Mouse (Mus musculus) naive thymus-derived CD4-positive, alpha-beta T cell, adult 2 months (primary cell): Measurements from ENCODE around the gene Slc44a4.
"Not testable (repeated sequence)": the region's sequence is repeated elsewhere in the genome, so short reads cannot be mapped to it uniquely, and the experiment has no call there.

ENCODE experiments used
- DNase-seq: peaks from one replicate; pipeline ENCODE4 v3.0.0-alpha.2; 2011; ENCODE audit warnings: low read depth

Gene Slc44a4

DNA sequence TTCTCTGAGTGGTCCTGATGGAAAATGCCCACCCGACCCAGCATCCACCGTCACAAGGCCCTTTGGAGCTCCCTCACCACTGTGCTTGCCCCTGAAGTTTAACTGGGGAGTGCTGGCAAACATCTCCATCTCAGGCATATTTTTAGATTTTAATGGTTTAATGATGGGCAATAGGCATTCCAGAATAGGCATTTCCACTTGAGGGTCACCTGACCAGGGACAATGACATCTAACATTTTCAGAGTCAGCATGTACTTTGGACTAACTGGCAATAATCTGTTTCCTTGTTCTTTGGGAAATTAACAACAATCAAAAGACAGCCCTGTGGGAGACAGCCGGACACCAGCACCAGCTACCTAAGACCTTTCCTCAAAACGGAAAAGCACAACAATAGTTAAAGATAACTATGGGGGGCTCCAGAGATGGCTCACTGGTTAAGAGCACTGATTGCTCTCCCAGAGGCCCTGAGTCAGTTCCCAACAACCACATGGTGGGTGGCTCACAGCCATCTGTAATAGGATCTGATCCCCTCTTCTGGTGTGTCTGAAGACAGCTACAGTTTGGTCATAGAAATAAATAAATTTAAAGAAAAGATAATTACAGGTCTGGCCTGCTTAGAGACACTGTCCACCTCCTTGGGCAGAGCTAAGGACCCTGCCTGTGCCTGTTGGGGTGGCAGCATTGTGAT lies 29.0 kb downstream of the Slc44a4 start:
- DNase-seq: no peak

GRCm38 (mm10) chr17:34944362-34944761 lies 30.1 kb downstream of the Slc44a4 start:
- DNase-seq: no peak

- DNase-seq: no peak
Measured at GRCm38 (mm10) chr17:34946486-34947140, 32.3 kb downstream of the Slc44a4 start.

DNA sequence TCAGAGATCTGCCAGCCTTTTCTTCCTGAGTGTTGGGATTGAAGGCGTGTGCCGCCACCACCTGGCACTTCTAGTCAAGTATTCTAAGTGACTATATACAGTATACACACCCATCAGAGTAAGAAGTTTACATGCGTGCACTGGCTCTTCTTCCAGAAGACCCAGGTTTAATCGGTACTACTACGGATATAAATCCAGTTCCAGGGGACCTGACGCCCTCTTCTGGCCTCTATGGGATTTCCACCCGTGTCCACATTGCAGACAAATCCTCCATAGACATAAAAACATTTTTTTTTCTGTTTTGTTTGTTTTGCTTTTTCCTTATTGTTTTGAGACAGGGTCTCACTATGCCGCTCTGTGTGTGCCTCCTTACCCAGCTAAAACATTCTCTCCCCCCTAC lies 33.3 kb downstream of the Slc44a4 start:
- DNase-seq: peak; percentile 59

GRCm38 (mm10) chr17:34948721-34949552 lies 34.7 kb downstream of the Slc44a4 start:
- DNase-seq: not testable (repeated sequence)

- no peak for DNase-seq
Measured at GRCm38 (mm10) chr17:34949553-34949969, 35.3 kb downstream of the Slc44a4 start.

DNA sequence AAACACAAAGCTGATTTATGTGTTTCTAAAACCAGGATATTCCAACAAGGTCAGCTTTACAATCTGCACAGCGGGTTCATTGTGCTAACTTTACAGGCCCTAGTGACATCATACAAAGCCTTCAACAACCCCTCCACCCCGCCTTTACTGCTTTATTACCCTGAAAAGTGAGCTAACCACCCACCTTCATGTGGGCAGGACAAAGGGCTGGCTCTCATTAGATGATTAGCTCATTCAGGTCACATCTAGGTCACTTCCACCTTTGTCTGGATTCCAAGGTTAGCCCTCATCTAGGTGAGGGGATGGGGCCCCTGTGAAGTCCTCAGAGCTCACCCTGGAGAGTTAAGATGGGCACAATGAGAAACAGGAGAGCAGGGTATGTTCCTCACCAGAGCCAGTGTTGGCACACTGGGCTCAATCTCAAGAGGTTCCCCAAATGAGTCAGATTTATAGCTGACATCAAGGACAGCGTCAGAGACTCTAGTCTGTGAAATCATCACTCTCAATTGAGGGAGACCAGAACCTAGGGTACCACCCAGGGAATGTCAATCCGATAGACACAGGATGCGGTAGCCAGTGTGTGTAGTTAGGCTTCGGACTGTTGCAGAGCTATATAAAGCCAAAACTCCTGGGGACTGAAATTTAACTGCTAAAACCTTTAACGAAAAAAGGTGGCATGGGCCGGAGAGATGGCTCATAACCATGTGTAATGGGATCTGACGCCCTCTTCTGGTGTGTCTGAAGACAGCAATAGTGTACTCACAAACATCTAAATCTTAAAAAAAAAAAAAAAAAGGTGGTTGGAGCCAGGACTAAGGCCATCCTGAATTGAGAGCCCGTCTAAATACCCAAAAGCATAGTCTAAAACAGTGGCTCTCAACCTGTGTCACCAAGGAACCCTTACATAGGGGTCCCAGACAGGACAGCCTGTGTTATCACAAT lies 36.5 kb downstream of the Slc44a4 start:
- DNase-seq: no peak

GRCm38 (mm10) chr17:34951636-34952377 lies 37.5 kb downstream of the Slc44a4 start:
- no peak for DNase-seq

DNA sequence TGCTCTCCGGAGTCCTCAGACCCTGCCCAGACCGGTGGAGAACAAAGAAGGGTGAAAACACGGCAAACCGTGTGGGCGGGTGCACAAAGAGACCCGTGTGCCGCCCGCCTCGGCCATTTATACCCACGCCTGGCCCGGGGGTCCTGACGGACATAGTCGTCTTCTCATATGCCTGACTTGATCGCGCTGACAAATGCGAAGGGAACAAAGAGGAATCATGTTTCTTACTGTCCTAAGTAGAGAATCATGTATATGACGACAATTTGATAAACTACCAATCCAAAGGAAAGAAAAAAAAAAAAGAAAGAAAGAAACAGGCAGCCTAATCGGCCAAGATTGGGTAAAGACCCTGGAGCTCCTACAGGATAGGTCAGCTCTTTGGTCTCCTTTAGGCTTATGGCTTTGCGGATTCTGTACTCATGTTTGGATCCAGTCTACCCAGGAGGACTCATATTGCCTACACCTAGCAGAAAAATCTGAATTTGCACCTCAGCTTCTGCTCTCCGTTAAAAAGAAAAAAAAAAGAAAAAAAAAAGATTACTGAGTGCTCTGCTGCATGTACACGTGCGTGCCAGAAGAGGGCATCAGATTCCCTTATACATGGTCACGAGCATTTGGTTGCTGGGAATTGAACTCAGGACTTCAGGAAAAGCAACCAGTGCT lies 38.2 kb downstream of the Slc44a4 start:
- DNase-seq: peak; percentile 86

GRCm38 (mm10) chr17:34953258-34953657 lies 39.0 kb downstream of the Slc44a4 start:
- no peak for DNase-seq

- DNase-seq: no peak
Measured at GRCm38 (mm10) chr17:34953904-34954303, 39.6 kb downstream of the Slc44a4 start.

DNA sequence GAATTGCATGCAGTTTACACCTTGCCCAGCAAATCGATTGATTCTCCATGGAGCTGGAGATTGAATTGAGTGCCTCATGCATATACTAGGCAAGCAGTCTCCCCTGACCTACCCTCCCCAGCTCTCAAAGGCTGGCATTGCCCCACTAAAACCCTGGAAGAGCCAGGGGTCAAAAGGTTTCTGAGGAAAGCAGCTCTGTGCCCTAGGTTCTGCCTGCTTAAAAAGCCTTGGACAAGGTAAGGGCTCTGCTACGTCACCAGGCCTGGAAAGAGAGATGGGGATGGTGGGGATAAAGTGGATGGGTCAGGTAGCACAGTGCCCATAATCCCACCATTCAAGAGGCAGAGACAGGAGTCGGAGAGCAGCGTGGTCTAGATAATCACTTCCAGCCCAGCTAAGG lies 40.6 kb downstream of the Slc44a4 start:
- peak; percentile 28 for DNase-seq

GRCm38 (mm10) chr17:34955884-34956283 lies 41.6 kb downstream of the Slc44a4 start:
- peak; percentile 26 for DNase-seq

DNA sequence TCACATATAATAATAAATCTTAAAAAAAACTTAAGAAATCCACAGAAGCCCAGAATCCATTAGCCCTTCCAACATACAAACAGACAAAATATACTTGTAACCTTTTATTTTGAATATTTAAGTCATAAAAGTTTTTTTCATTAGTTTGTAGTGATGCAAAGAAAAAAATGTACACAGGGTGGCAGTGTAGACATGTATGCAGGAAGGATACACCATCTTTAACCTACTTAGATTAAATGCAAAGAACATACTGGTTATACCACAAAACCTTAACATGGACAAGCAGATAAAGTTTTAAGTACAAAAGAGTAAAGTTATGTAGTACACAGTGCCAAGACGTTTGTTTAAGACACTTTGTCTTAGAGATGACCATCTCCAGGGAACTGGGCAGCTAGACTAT lies 42.1 kb downstream of the Slc44a4 start:
- peak; percentile 67 for DNase-seq

DNA sequence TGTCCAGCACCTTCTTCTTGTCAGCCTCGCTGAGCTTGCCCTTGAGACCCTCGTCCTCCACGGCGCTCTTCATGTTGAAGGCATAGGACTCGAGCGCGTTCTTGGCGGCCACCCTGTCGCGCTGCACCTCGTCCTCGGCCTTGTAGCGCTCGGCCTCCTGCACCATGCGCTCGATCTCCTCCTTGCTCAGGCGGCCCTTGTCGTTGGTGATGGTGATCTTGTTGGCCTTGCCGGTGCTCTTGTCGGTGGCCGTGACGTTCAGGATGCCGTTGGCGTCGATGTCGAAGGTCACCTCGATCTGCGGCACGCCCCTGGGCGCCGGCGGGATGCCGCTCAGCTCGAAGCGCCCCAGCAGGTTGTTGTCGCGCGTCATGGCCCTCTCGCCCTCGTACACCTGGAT lies 43.0 kb downstream of the Slc44a4 start:
- peak; percentile 16 for DNase-seq

DNA sequence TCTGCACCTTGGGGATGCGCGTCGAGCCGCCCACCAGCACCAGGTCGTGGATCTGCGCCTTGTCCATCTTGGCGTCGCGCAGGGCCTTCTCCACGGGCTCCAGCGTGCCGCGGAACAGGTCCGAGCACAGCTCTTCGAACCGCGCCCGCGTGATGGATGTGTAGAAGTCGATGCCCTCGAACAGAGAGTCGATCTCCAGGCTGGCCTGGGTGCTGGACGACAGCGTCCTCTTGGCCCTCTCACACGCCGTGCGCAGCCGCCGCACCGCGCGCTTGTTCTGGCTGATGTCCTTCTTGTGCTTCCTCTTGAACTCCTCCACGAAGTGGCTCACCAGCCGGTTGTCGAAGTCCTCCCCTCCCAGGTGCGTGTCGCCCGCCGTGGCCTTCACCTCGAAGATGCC lies 43.7 kb downstream of the Slc44a4 start:
- DNase-seq: not testable (repeated sequence)

GRCm38 (mm10) chr17:34958734-34959129 lies 44.5 kb downstream of the Slc44a4 start:
- DNase-seq: not testable (repeated sequence)

DNA sequence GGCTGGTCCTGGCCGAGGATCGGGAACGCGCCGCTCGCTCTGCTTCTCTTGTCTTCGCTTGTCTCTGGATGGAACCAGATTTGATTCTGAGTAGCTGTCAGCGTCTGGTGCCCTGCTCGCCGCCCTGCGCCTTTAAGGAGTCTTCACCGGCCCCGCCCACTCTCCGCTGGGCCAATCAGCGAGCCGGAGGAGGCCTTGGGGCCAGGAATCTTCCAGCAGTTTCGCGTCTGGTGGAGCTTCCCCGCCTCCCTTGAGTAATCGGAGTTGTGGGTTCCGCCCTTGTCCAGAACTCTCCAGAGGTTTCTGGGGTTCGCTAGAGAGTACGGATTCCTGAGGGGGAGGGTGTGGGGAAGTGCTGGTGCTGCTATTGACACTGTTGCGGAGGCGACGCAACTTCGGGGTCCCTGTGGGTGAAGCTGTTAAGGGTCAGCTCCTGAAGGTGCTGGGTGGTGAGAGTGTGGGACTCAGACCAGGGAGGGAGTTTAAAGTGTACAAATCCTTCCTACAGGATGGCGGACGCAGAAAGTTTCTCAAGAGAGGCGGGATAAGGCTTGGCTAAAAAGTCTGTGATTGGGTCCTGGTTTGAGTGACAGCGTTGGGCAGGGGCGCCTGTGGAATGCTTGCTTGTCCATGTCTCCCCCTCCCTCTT lies 45.0 kb downstream of the Slc44a4 start, which contains the start of gene Hspa1b:
Hspa1b (minus strand) TSS at position 109 of the 649 bp plus-strand sequence.
- peak; percentile 83 for DNase-seq

DNA sequence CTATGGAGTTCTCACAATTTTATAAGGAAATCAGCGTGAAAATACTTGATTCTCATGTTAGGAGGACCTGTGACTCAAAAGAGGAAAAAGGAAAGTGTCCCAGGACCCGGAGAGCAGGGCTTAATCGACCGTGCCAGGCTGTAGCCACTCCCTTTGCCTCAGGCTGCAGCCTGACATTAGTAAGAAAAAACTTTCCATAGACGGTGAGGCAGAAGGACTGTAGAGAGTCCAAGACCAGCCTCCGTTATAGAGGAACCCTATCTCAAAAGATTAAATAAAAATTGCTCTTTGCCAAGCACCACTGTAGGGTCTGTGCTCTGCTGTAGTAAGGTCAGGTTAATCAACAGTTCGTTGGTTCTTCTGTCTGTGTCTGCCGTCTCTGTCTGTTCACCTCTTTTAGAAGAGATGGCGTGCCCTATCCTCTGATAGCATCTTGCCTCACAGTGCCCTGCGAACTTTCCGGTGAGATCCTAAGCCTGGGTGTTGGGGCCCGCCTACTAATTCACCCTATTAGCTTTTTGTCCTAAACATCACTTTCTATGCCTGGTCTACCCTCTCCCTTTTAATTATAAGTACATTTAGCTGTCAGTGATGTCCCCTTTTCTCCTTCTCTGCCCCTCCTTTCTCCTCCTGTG lies 45.7 kb downstream of the Slc44a4 start:
- DNase-seq: no peak
